Mouse (Mus musculus): Measurements from ENCODE around the gene Pcdh8. TPM values are rescaled to one million over a fixed set of nuclear protein-coding genes. Genes with fewer than 3 reads are reported as not detected.

Gene Pcdh8
- polyA plus RNA-seq, 1 experiment from 2014 or later, result 0.13 TPM

GRCm38 (mm10) chr14:79753733-79754132, 17.4 kb downstream of the Pcdh8 start:
- no peak overlapping the region for H3K4me3 ChIP-seq (replicated peaks)
- no peak overlapping the region for H3K9ac ChIP-seq
- H3K4me2 ChIP-seq, result no peak overlapping the region
- H3K27me3 ChIP-seq, result no peaks in the 10 kb centered on the region
- no peak for DNase-seq
- H3K9me3 ChIP-seq (replicated peaks), result no peaks in the 10 kb centered on the region
- H3K4me1 ChIP-seq (replicated peaks), result no peaks in the 10 kb centered on the region
- no peak overlapping the region for H3K27ac ChIP-seq
- no peaks in the 10 kb centered on the region for H3K36me3 ChIP-seq
- ATAC-seq (ENCODE audit: low read depth), result no peak
- WGBS (ENCODE audit: insufficient replicate concordance), result 80% methylated on average over 7 of the region's 7 CpGs

GRCm38 (mm10) chr14:79740515-79740914, 30.6 kb downstream of the Pcdh8 start:
- no peak overlapping the region for H3K4me2 ChIP-seq
- H3K27me3 ChIP-seq, result no peaks in the 10 kb centered on the region
- DNase-seq (no peak), ATAC-seq (ENCODE audit: low read depth) (no peak)
- H3K9me3 ChIP-seq (replicated peaks), result no peaks in the 10 kb centered on the region
- no peaks in the 10 kb centered on the region for H3K36me3 ChIP-seq
- no peaks in the 10 kb centered on the region for H3K4me1 ChIP-seq (replicated peaks)
- H3K9ac ChIP-seq, result no peak overlapping the region
- H3K27ac ChIP-seq, result no peak overlapping the region
- 64% methylated on average over 3 of the region's 3 CpGs for WGBS (ENCODE audit: insufficient replicate concordance)
- H3K4me3 ChIP-seq (replicated peaks), result no peak overlapping the region

- Histone ChIP-seq H3K27me3 (no peaks in the 10 kb centered on the region), H3K27ac (no peak overlapping the region), H3K9me3 (replicated peaks) (no peaks in the 10 kb centered on the region), H3K9ac (no peak overlapping the region), H3K4me3 (replicated peaks) (no peak overlapping the region), H3K36me3 (no peaks in the 10 kb centered on the region), H3K4me2 (no peak overlapping the region), H3K4me1 (replicated peaks) (no peaks in the 10 kb centered on the region)
- WGBS (ENCODE audit: insufficient replicate concordance), result 72% methylated on average over 9 of the region's 9 CpGs
- ATAC-seq (ENCODE audit: low read depth) (no peak), DNase-seq (no peak)
Observed at GRCm38 (mm10) chr14:79738441-79738840, 32.7 kb downstream of the Pcdh8 start.

- WGBS (ENCODE audit: insufficient replicate concordance), result 51% methylated on average over 9 of the region's 9 CpGs
- Histone ChIP-seq H3K4me1 (replicated peaks) (no peaks in the 10 kb centered on the region), H3K4me2 (no peak overlapping the region), H3K4me3 (replicated peaks) (no peak overlapping the region), H3K36me3 (no peaks in the 10 kb centered on the region), H3K9ac (no peak overlapping the region), H3K27ac (no peak overlapping the region), H3K9me3 (replicated peaks) (no peaks in the 10 kb centered on the region), H3K27me3 (no peaks in the 10 kb centered on the region)
- no peak for ATAC-seq (ENCODE audit: low read depth)
- DNase-seq, result no peak
Observed at GRCm38 (mm10) chr14:79737642-79738379, 33.3 kb downstream of the Pcdh8 start.

- Histone ChIP-seq H3K36me3 (no peaks in the 10 kb centered on the region), H3K27me3 (no peaks in the 10 kb centered on the region), H3K9me3 (replicated peaks) (no peaks in the 10 kb centered on the region), H3K4me3 (replicated peaks) (no peak overlapping the region), H3K9ac (no peak overlapping the region), H3K4me1 (replicated peaks) (no peaks in the 10 kb centered on the region), H3K27ac (no peak overlapping the region), H3K4me2 (no peak overlapping the region)
- ATAC-seq (ENCODE audit: low read depth), result no peak
- no peak for DNase-seq
- WGBS (ENCODE audit: insufficient replicate concordance), result 69% methylated on average over 6 of the region's 6 CpGs
Observed at GRCm38 (mm10) chr14:79736781-79737180, 34.3 kb downstream of the Pcdh8 start.

- Histone ChIP-seq H3K4me1 (replicated peaks) (no peaks in the 10 kb centered on the region), H3K9ac (no peak overlapping the region), H3K4me3 (replicated peaks) (no peak overlapping the region), H3K4me2 (no peak overlapping the region), H3K36me3 (no peaks in the 10 kb centered on the region), H3K27ac (no peak overlapping the region), H3K9me3 (replicated peaks) (no peaks in the 10 kb centered on the region), H3K27me3 (no peaks in the 10 kb centered on the region)
- ATAC-seq (ENCODE audit: low read depth) (no peak), DNase-seq (no peak)
- 58% methylated on average over 6 of the region's 6 CpGs for WGBS (ENCODE audit: insufficient replicate concordance)
Observed at GRCm38 (mm10) chr14:79733501-79733900, 37.6 kb downstream of the Pcdh8 start.

GRCm38 (mm10) chr14:79728811-79729210, 42.3 kb downstream of the Pcdh8 start:
- Histone ChIP-seq H3K4me2 (no peak overlapping the region), H3K4me3 (replicated peaks) (no peak overlapping the region), H3K27me3 (no peaks in the 10 kb centered on the region), H3K9me3 (replicated peaks) (no peaks in the 10 kb centered on the region), H3K36me3 (no peaks in the 10 kb centered on the region), H3K4me1 (replicated peaks) (no peaks in the 10 kb centered on the region), H3K27ac (no peak overlapping the region), H3K9ac (no peak overlapping the region)
- WGBS (ENCODE audit: insufficient replicate concordance), result 60% methylated on average over 6 of the region's 6 CpGs
- ATAC-seq (ENCODE audit: low read depth), result no peak
- DNase-seq, result no peak

- H3K36me3 ChIP-seq, result no peaks in the 10 kb centered on the region
- H3K9ac ChIP-seq, result no peak overlapping the region
- ATAC-seq (ENCODE audit: low read depth), result no peak
- H3K4me3 ChIP-seq (replicated peaks), result no peak overlapping the region
- no peaks in the 10 kb centered on the region for H3K4me1 ChIP-seq (replicated peaks)
- WGBS (ENCODE audit: insufficient replicate concordance), result 73% methylated on average over 18 of the region's 18 CpGs
- H3K4me2 ChIP-seq, result no peak overlapping the region
- no peaks in the 10 kb centered on the region for H3K9me3 ChIP-seq (replicated peaks)
- H3K27ac ChIP-seq, result no peak overlapping the region
- no peaks in the 10 kb centered on the region for H3K27me3 ChIP-seq
- no peak for DNase-seq
Observed at GRCm38 (mm10) chr14:79724002-79724681, 47.0 kb downstream of the Pcdh8 start.

GRCm38 (mm10) chr14:79722228-79722627, 48.9 kb downstream of the Pcdh8 start:
- Histone ChIP-seq H3K36me3 (no peaks in the 10 kb centered on the region), H3K4me1 (replicated peaks) (no peaks in the 10 kb centered on the region), H3K9me3 (replicated peaks) (no peaks in the 10 kb centered on the region), H3K27ac (no peak overlapping the region), H3K4me2 (no peak overlapping the region), H3K9ac (no peak overlapping the region), H3K4me3 (replicated peaks) (no peak overlapping the region), H3K27me3 (no peaks in the 10 kb centered on the region)
- no peak for ATAC-seq (ENCODE audit: low read depth)
- no peak for DNase-seq
- 70% methylated on average over 7 of the region's 7 CpGs for WGBS (ENCODE audit: insufficient replicate concordance)

MicroRNA genes within 50 kb of the gene (microRNA counts, 519-probe panel; counts per million panel counts)
- microRNA mmu-miR-759, result 114 counts per million

Small RNAs within 50 kb of the gene (microRNA-seq; reads per million reads assigned to microRNA genes)
- gene Mir759, result not detected

Other genes with a start within 250 kb of the Pcdh8 start
- 53.6 and 62.6 TPM in 2 replicates for gene Sugt1, start 183.6 kb downstream of the Pcdh8 start, polyA plus RNA-seq (2015; fragmentation: Nextera tagmentation; extraction: Ambion mirVana)
- not detected in 2 replicates for gene Cnmd, start 109.1 kb downstream of the Pcdh8 start, polyA plus RNA-seq (2015; fragmentation: Nextera tagmentation; extraction: Ambion mirVana)
- 7.8 and 8.1 TPM in 2 replicates for gene Olfm4, start 212.8 kb upstream of the Pcdh8 start, polyA plus RNA-seq (2015; fragmentation: Nextera tagmentation; extraction: Ambion mirVana)